Mouse (Mus musculus) MEL (cell line): ENCODE results near the gene Auts2. TPM values are rescaled to one million over a fixed set of nuclear protein-coding genes. Genes with fewer than 3 reads are reported as not detected.

Experiments
- DNase-seq: peaks from one replicate; pipeline ENCODE4 v3.0.0; 2011; ENCODE audit warnings: low read depth, low spot score
- H3K27ac ChIP-seq: 2 replicates; pipeline ENCODE4 v1.5.1; 2012; ENCODE audit warnings: low read depth, mild to moderate bottlenecking, control low read depth, low read length, moderate library complexity; ENCODE audit not compliant: control insufficient read depth
- H3K27me3 ChIP-seq, 2 experiments: fragments of 150-350 bp in 1 of 2; sonication (generic) in 1 of 2; 2 replicates each; pipeline ENCODE4 v1.6.1; 2012; ENCODE audit warnings: low read length in 2 of 2, mild to moderate bottlenecking in 2 of 2, improper control_type of control experiment in 1 of 2, moderate library complexity in 1 of 2; ENCODE audit not compliant: insufficient read depth in 2 of 2, control insufficient read depth in 1 of 2
- H3K36me3 ChIP-seq, 2 experiments: 2 replicates each; pipeline ENCODE4 v1.6.1; 2012 to 2014; ENCODE audit warnings: low read length in 2 of 2, improper control_type of control experiment in 1 of 2, inconsistent platforms in 1 of 2, mild to moderate bottlenecking in 1 of 2; ENCODE audit not compliant: insufficient read depth in 2 of 2, control insufficient read depth in 1 of 2
- H3K4me1 ChIP-seq, 2 experiments: fragments of 150-350 bp in 1 of 2; sonication (generic) in 1 of 2; 2 replicates each; pipeline ENCODE4 v1.6.1; 2012; ENCODE audit warnings: low read length in 2 of 2, improper control_type of control experiment in 1 of 2, mild to moderate bottlenecking in 1 of 2; ENCODE audit not compliant: insufficient read depth in 2 of 2, control insufficient read depth in 1 of 2
- H3K4me3 ChIP-seq, 2 experiments: fragments of 150-350 bp in 1 of 2; sonication (generic) in 1 of 2; 2 replicates each; pipeline ENCODE4 v1.5.1; 2012; ENCODE audit warnings: low read depth in 2 of 2, low read length in 2 of 2, mild to moderate bottlenecking in 2 of 2, moderate library complexity in 2 of 2, control low read depth in 1 of 2, improper control_type of control experiment in 1 of 2; ENCODE audit not compliant: control insufficient read depth in 1 of 2, insufficient read depth in 1 of 2
- H3K79me2 ChIP-seq: 2 replicates; pipeline ENCODE4 v1.6.1; 2012; ENCODE audit warnings: mild to moderate bottlenecking, low read length, moderate library complexity; ENCODE audit not compliant: control insufficient read depth, poor library complexity, insufficient read depth
- H3K9ac ChIP-seq: 2 replicates; pipeline ENCODE4 v1.6.1; 2012; ENCODE audit warnings: low read depth, mild to moderate bottlenecking, control low read depth, low read length, moderate library complexity; ENCODE audit not compliant: control insufficient read depth, poor library complexity, severe bottlenecking
- H3K9me3 ChIP-seq: fragments of 150-350 bp; sonication (generic); replicated peaks from 2 replicates; pipeline ENCODE4 v1.6.1; 2012; ENCODE audit warnings: mild to moderate bottlenecking, low read length, improper control_type of control experiment, moderate library complexity; ENCODE audit not compliant: insufficient read depth
- BHLHE40 ChIP-seq: IDR thresholded peaks from 2 replicates; pipeline ENCODE4 v1.6.1; 2012; ENCODE audit warnings: low read depth, mild to moderate bottlenecking, inconsistent platforms, low read length, improper control_type of control experiment, borderline replicate concordance
- CHD1 ChIP-seq: IDR thresholded peaks from 2 replicates; pipeline ENCODE4 v1.6.1; 2012; ENCODE audit warnings: low read depth, mild to moderate bottlenecking, inconsistent platforms, low read length, improper control_type of control experiment
- E2F4 ChIP-seq: IDR thresholded peaks from 2 replicates; pipeline ENCODE4 v1.6.1; 2011; ENCODE audit warnings: low read depth, low read length, improper control_type of control experiment, borderline replicate concordance
- ELF1 ChIP-seq: IDR thresholded peaks from 2 replicates; pipeline ENCODE4 v1.6.1; 2014; ENCODE audit warnings: low read depth, mild to moderate bottlenecking, inconsistent platforms, low read length, improper control_type of control experiment, moderate library complexity
- KAT2A ChIP-seq: conservative IDR thresholded peaks from 2 replicates; pipeline ENCODE4 v1.6.1; 2012; ENCODE audit warnings: low read depth, low read length, improper control_type of control experiment, inconsistent platforms
- MEF2A ChIP-seq: IDR thresholded peaks from 2 replicates; pipeline ENCODE4 v1.6.1; 2014; ENCODE audit warnings: low read depth, mild to moderate bottlenecking, inconsistent platforms, low read length, improper control_type of control experiment; ENCODE audit not compliant: poor library complexity, insufficient replicate concordance, severe bottlenecking; ENCODE audit errors: extremely low read depth
- MYB ChIP-seq: IDR thresholded peaks from 2 replicates; pipeline ENCODE4 v1.6.1; 2011; ENCODE audit warnings: mild to moderate bottlenecking, low read depth, low read length, improper control_type of control experiment
- POLR2AphosphoS5 ChIP-seq: IDR thresholded peaks from 2 replicates; pipeline ENCODE4 v1.6.1; 2012; ENCODE audit warnings: low read depth, borderline replicate concordance, mild to moderate bottlenecking, inconsistent platforms, low read length, moderate library complexity, mixed read lengths
- SMC3 ChIP-seq: IDR thresholded peaks from 2 replicates; pipeline ENCODE4 v1.6.1; 2011; ENCODE audit warnings: low read depth, low read length, improper control_type of control experiment
- TAL1 ChIP-seq: IDR thresholded peaks from 2 replicates; pipeline ENCODE4 v1.6.1; 2012; ENCODE audit warnings: mild to moderate bottlenecking, inconsistent platforms, low read length, moderate library complexity, mixed read lengths
- TCF12 ChIP-seq: IDR thresholded peaks from 2 replicates; pipeline ENCODE4 v1.6.1; 2014; ENCODE audit warnings: low read depth, mild to moderate bottlenecking, inconsistent platforms, low read length, improper control_type of control experiment, moderate library complexity
- USF2 ChIP-seq, 2 experiments: IDR thresholded peaks; 2 replicates each; pipeline ENCODE4 v1.6.1; 2011 to 2012; ENCODE audit warnings: improper control_type of control experiment in 2 of 2, low read length in 2 of 2, borderline replicate concordance in 1 of 2, inconsistent platforms in 1 of 2, low read depth in 1 of 2, mild to moderate bottlenecking in 1 of 2; ENCODE audit not compliant: insufficient read depth in 1 of 2
- ZC3H11A ChIP-seq: IDR thresholded peaks from 2 replicates; pipeline ENCODE4 v1.6.1; 2012; ENCODE audit warnings: low read depth, mild to moderate bottlenecking, inconsistent platforms, low read length, improper control_type of control experiment
- ZMIZ1 ChIP-seq: IDR thresholded peaks from 2 replicates; pipeline ENCODE4 v1.6.1; 2012; ENCODE audit warnings: low read depth, mild to moderate bottlenecking, inconsistent platforms, low read length, improper control_type of control experiment, moderate library complexity
- ZNF384 ChIP-seq: IDR thresholded peaks from 2 replicates; pipeline ENCODE4 v1.6.1; 2012; ENCODE audit warnings: low read depth, mild to moderate bottlenecking, inconsistent platforms, low read length, improper control_type of control experiment
- polyA plus RNA-seq, 2 experiments: library from polyadenylated mRNA; stranded (reverse) in 1 of 2; unstranded in 1 of 2; fragments of >175 nt in 1 of 2; fragments of >200 nt in 1 of 2; gene quantifications; 2 replicates each; pipeline versions ENCODE4 v1.2.1 to v1.2.4; 2012; ENCODE audit warnings: low replicate concordance in 2 of 2, low read depth in 1 of 2; ENCODE audit not compliant: insufficient read length in 2 of 2, insufficient read depth in 1 of 2, missing spikeins in 1 of 2
- total RNA-seq: library from RNA; depleted of rRNA; stranded (reverse); fragments of 300-350 nt; gene quantifications from 2 replicates; pipeline ENCODE4 v1.2.3, GENCODE M21; 2012

Gene Auts2
- total and polyA plus RNA-seq, 3 experiments: not detected

GRCm38 (mm10) chr5:131614238-131614637, 928.9 kb downstream of the Auts2 start:
- H3K4me1 ChIP-seq: no peaks in the 10 kb centered on the region
- H3K36me3 ChIP-seq: no peaks in the 10 kb centered on the region
- H3K79me2 ChIP-seq: no peaks in the 10 kb centered on the region
- TF ChIP-seq E2F4 (no peak), MEF2A (no peak), CHD1 (no peak), ZMIZ1 (no peak)
- no peaks in the 10 kb centered on the region for H3K27me3 ChIP-seq
- H3K27ac ChIP-seq: no peak overlapping the region
- H3K9me3 ChIP-seq: no peaks in the 10 kb centered on the region
- no peak overlapping the region for H3K9ac ChIP-seq
- no peak for DNase-seq
- no peak overlapping the region for H3K4me3 ChIP-seq

- DNase-seq: no peak
- Histone ChIP-seq H3K36me3 (no peaks in the 10 kb centered on the region), H3K27ac (no peak overlapping the region), H3K4me1 (no peaks in the 10 kb centered on the region), H3K79me2 (no peaks in the 10 kb centered on the region), H3K27me3 (no peaks in the 10 kb centered on the region), H3K9ac (no peak overlapping the region), H3K9me3 (no peaks in the 10 kb centered on the region), H3K4me3 (no peak overlapping the region)
- no peak for TF ChIP-seq SMC3
- TF ChIP-seq ZMIZ1: no peak
- TF ChIP-seq KAT2A: no peak
- no peak for TF ChIP-seq ZNF384
- no peak for TF ChIP-seq ZC3H11A
- TF ChIP-seq TCF12: no peak
- no peak for TF ChIP-seq TAL1
- TF ChIP-seq ELF1: no peak
- TF ChIP-seq MYB: no peak
- TF ChIP-seq BHLHE40: no peak
- TF ChIP-seq E2F4: no peak
- no peak for TF ChIP-seq USF2 (IDR thresholded peaks at IDR 0.05; ENCODE audit: borderline replicate concordance in 1 of 2, insufficient read depth in 1 of 2, low read depth in 1 of 2, low read length in 2 of 2)
- TF ChIP-seq POLR2AphosphoS5: no peak
Measured at GRCm38 (mm10) chr5:131613301-131613700, 929.8 kb downstream of the Auts2 start.
